Mouse (Mus musculus) heart, adult 9 months (tissue): ENCODE results near the gene Rbms1.
A peak's percentile ranks its signal among the peaks of the same experiment; 100 is the strongest.

Experiments
- DNase-seq, 2 experiments: peaks; one replicate each; pipeline ENCODE4 v3.0.0; 2022; ENCODE audit warnings: low spot score in 2 of 2

Rbms1 gene

GRCm38 (mm10) chr2:60766420-60766819, 196.6 kb downstream of the Rbms1 start:
- DNase-seq: no peak

DNA sequence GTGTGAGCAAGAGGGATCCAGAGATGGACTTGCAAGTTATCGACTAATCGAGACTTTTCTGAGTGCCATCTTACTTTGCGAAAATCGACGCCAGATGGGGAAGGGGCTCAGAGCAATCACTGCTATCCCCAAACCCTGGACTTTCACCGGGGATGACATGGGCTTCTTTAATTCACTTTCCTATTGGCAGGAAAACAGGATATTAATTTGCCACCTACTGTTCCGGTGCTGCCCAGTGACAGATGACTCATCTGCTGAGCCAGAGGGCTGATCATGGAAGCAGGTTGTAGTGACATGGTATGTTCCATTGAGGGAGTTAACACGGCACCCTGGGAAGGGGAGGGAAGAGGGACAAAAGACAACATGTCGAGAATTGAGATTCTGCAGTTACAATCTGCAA, 206.8 kb downstream of the Rbms1 start:
- DNase-seq: no peak

- no peak for DNase-seq
Measured at GRCm38 (mm10) chr2:60755101-60755500, 207.9 kb downstream of the Rbms1 start.

- no peak for DNase-seq
Measured at GRCm38 (mm10) chr2:60751274-60751673, 211.7 kb downstream of the Rbms1 start.

GRCm38 (mm10) chr2:60750591-60750990, 212.4 kb downstream of the Rbms1 start:
- no peak for DNase-seq

GRCm38 (mm10) chr2:60748585-60748984, 214.4 kb downstream of the Rbms1 start:
- DNase-seq: no peak

DNA sequence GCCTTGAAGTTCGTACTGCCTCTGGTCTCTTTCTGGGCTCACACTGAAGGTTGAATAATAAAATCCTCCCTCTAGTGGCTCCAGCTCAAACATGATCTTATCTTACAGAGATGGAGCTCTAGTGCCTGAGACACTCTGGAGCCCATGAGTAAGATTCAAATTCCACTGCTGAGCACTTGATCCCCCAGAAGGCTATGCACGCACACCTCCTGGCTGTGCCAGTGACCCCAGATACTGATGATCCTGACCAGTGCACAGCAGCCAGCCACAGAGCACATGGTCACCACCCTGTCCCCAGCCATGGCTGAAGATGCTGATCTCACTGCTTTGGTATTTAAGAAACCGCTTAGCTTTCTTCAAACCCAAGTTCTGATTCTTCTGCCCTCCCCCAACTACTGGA, 215.4 kb downstream of the Rbms1 start:
- DNase-seq: peak; percentile 43 to 44

GRCm38 (mm10) chr2:60744674-60745073, 218.3 kb downstream of the Rbms1 start:
- DNase-seq: no peak

DNA sequence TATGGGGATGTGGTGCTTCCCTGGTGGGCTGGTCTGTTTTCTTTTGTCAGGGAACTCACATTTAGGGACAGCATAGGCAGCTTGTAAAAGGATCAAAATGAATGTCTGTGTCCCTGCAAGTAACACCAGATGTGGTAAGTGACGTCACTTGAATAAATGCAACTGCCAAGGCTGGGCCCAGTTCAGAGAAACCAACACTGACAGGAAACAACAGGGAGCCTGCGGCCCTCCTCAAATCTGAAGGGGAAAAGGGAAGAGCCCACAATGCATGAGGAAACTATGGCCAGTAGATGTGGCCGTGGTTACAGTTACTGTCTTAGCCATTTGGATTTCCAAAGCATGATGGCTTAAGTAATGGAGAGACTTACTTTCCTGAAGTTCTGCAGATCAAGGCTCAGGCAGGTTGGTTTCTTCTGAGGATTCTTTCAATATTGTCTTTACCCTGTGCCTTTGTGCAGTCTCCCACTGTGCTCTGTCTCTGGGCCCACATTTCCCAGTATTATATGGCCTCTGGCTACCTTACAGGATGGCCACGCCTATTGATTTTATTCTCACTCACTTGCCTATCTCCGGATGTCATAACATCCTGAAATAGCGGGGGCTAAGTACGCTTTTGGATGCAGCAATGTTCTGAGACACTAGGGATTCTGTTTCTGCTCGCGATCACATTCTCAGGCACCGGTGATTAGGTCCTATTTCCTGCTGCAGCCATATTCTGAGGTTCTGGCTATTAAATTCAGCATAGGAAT, 223.4 kb downstream of the Rbms1 start:
- DNase-seq: no peak

GRCm38 (mm10) chr2:60730929-60731328, 232.1 kb downstream of the Rbms1 start:
- no peak for DNase-seq

DNA sequence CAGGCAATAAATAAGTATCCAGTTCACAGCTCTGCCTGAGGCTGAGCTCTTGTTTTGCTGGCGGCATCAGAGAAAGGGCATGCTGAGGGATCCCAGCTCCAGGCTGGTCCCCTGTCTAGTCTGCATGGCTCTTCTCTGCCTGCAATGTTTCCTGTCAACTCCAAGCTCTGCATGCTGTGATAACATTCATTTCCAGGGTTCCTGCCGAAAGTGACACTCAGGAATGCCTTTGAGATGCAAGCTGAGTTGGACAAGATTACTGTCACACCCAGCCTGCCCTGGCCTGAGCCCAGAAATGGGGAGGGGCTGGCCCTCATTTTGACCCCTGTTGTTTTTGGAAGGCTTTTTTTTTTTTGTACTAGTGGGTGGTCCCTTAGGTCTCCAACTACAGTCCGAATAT, 233.0 kb downstream of the Rbms1 start:
- DNase-seq: peak in 1 of 2 experiments; percentile 23

- no peak for DNase-seq
Measured at GRCm38 (mm10) chr2:60728902-60729585, 233.9 kb downstream of the Rbms1 start.

DNA sequence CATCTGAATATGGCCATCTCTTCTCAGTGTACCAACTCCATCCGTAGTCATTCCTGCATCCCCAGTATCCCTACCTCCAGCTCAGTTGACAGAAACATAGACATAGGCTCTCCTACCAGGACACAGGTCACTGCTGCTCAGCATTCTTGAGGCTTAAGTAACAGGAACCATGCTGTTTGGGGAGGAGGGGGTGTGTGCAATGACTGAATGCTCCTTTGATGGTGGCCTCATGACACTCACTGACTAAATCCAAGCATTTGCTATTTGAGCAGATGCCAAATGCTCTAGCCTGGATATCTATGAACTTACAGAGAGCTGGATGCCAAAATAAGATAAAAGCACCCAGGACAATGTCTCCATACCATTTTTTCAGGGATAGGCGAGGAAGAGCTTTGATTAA, 238.3 kb downstream of the Rbms1 start:
- DNase-seq: no peak

- DNase-seq: no peak
Measured at GRCm38 (mm10) chr2:60722967-60723366, 240.0 kb downstream of the Rbms1 start.

DNA sequence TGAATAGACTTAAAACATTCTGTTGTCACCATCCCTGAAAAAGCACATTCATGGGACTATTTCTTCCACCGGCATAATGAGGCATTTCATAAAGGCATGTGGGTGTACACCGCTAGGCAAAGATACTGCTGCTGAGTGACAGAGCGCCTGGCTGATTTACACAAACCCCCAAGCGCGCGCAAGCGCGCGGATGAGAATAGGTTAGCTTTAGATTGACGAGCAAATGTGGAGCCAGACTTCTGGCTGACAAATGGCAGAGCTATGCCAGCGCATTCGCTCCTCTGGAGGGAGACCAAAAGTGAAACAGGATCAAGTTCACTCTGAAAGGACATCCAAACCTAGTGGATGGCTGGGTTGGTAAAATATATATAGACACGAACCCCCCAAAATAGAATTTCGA, 240.5 kb downstream of the Rbms1 start, which contains the start of gene Itgb6:
TSS of gene Itgb6 (minus strand) at position 130 of the 400 bp plus-strand sequence.
- DNase-seq: peak; percentile 62 to 77

GRCm38 (mm10) chr2:60720906-60721305, 242.1 kb downstream of the Rbms1 start:
- peak in 1 of 2 experiments; percentile 53 for DNase-seq

DNA sequence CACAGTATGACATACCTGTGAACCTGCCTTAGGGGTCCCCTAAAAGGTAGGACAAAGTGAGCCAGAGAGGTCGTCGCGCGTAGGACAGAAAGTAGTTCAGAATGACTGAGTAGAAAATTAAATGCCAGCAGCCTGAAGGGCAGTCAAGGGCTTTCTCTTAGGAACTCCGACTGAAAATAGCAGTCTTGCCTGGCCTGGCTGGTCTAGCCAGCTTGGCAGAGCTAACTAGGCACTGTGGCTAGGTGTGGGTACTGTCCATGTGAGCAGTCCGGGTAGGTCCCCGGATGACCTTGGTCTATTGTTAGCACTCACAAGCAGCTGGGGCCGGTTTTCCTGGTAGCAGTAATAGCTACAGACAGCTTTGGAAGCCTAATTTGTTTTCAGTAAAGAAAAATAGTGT, 242.8 kb downstream of the Rbms1 start:
- DNase-seq: peak; percentile 81 to 84

DNA sequence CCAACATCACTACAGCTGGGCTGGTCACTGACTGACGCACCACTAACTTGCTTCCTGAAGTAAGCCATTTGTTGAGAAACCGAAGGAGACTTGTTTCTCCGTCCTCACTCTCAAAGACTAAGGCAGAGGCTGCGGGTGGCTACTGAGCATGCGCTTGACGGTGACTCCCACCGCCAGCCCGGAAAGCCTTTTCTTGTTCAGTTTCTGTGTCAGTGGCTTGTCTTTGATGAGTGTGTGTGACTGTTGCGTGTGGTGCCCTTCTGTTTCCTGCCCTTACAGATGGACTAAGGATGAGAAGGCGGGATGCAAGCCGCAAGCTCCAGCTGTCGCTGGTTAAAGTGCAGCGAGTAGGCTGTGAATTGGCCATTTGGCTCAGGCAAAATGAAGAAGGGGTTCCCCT, 245.6 kb downstream of the Rbms1 start:
- DNase-seq: no peak

GRCm38 (mm10) chr2:60716549-60716948, 246.4 kb downstream of the Rbms1 start:
- no peak for DNase-seq

- DNase-seq: no peak
Measured at GRCm38 (mm10) chr2:60715771-60716170, 247.2 kb downstream of the Rbms1 start.

- DNase-seq: no peak
Measured at GRCm38 (mm10) chr2:60714971-60715502, 248.0 kb downstream of the Rbms1 start.

DNA sequence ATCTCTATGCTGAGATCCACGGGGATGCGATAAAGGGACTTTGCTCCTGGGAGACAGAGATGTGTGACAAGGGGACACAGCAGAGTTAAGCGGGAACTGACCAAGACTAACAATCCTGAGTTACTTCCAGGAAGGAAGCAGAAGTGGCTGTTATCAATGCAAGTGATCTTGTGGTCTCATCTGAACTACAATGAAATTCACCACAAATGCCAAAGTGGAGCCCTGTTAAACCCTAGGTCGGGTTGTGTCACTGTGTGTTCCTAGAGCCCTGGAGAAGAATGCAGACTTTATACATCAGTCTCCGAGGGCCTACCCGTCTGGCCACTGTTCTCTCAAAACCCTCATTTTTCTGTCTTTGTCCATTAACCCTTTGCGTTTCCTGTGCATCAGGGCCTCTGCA, 248.5 kb downstream of the Rbms1 start:
- DNase-seq: no peak

GRCm38 (mm10) chr2:60713857-60714256, 249.1 kb downstream of the Rbms1 start:
- DNase-seq: no peak
